Mouse (Mus musculus) embryonic facial prominence, embryonic 13.5 days (tissue): ENCODE measurements around the gene Ppfia4. TPM values are rescaled to one million over a fixed set of nuclear protein-coding genes. Genes with fewer than 3 reads are reported as not detected.
A peak's percentile ranks its signal among the peaks of the same experiment; 100 is the strongest.

Experiments
- ATAC-seq: fragments of 200-750 bp; cut with Nextera tagmentation; 2 replicates; pipeline ENCODE4 v1.8.0; 2017; ENCODE audit warnings: low read depth; ENCODE audit not compliant: insufficient number of reproducible peaks, insufficient read depth, low FRiP score, low TSS enrichment
- H3K27ac ChIP-seq: fragments of 300-500 bp; sonication (generic); 2 replicates; pipeline ENCODE4 v1.5.1; 2015; ENCODE audit warnings: moderate library complexity, mild to moderate bottlenecking, inconsistent platforms
- H3K27me3 ChIP-seq: fragments of 300-500 bp; sonication (generic); 2 replicates; pipeline ENCODE4 v1.6.1; 2015; ENCODE audit warnings: mild to moderate bottlenecking, inconsistent platforms
- H3K36me3 ChIP-seq: fragments of 300-500 bp; sonication (generic); 2 replicates; pipeline ENCODE4 v1.6.1; 2015; ENCODE audit warnings: mild to moderate bottlenecking, inconsistent platforms
- H3K4me1 ChIP-seq: fragments of 300-500 bp; sonication (generic); 2 replicates; pipeline ENCODE4 v1.6.1; 2015; ENCODE audit warnings: inconsistent platforms
- H3K4me2 ChIP-seq: fragments of 300-500 bp; sonication (generic); 2 replicates; pipeline ENCODE4 v1.6.1; 2015; ENCODE audit warnings: moderate library complexity, mild to moderate bottlenecking, inconsistent platforms
- H3K4me3 ChIP-seq: fragments of 300-500 bp; sonication (generic); 2 replicates; pipeline ENCODE4 v1.5.1; 2015; ENCODE audit warnings: mild to moderate bottlenecking, inconsistent platforms
- H3K9ac ChIP-seq: fragments of 300-500 bp; sonication (generic); 2 replicates; pipeline ENCODE4 v1.6.1; 2015; ENCODE audit warnings: mild to moderate bottlenecking, inconsistent platforms
- H3K9me3 ChIP-seq: fragments of 300-500 bp; sonication (generic); 2 replicates; pipeline ENCODE4 v1.6.1; 2016; ENCODE audit warnings: inconsistent platforms
- WGBS: fragments of 180-500 bp; shearing (Covaris S2); methylation state at CpG from one replicate; pipeline ENCODE4 v1.1.7; 2015; ENCODE audit warnings: mixed read lengths; 5-methylcytosine and 5-hydroxymethylcytosine counted together
- polyA plus RNA-seq: library from polyadenylated mRNA; unstranded; fragments of >200 nt; fragmentation: Nextera tagmentation; extraction: Ambion mirVana; gene quantifications from 2 replicates; pipeline ENCODE4 v1.2.1, GENCODE M21; 2015

The Ppfia4 gene
- polyA plus RNA-seq, 1 experiment from 2014 or later: 5.0 TPM

DNA sequence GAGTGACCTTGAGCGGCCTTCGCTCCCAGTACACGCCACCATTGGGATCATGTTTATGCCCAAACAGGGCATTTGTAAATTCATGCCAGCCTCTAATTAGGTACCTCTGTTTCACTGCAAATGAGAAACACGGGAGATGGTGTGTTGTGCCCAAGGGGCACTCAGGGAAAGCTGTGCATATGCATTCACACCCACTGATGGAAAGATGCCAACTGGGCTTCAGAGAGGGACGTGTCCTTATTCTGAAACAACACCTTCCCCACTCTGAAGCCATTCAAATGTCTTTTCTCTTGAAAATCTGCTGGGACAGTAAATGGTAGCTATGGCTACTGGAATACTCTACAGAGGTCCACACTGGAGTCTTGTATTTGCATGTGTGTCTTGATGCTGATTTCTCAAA lies 14.5 kb downstream of the Ppfia4 start:
- Histone ChIP-seq H3K9me3 (no peaks in the 10 kb centered on the region), H3K4me2 (no peak overlapping the region), H3K4me1 (peaks cover 6% of the 10 kb centered on the region), H3K36me3 (peaks cover 17% of the 10 kb centered on the region), H3K9ac (no peak overlapping the region), H3K27me3 (no peaks in the 10 kb centered on the region), H3K27ac (no peak overlapping the region), H3K4me3 (no peak overlapping the region)
- ATAC-seq: no peak
- WGBS: 81% methylated on average over 5 of the region's 5 CpGs

DNA sequence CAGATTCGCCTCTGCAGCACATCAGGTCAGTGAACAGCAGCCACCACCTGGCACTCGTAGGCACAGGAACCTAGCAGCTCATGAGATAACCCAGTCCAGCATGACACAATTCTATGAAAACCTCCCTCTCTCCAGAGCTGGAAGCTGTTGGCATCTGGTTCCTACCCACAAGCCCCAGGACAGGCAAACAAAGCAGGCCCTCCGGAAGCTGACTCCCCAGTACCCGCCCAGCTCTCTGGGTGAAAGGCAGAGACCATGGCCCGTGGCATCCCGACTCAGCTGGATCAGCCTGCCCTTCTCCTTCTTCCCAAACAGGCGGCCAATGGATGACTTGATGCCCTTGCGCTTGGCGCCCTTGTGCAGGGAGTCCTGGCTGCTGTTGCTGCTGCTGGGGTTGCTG lies 16.4 kb downstream of the Ppfia4 start:
- no peak for ATAC-seq
- 88% methylated on average over 9 of the region's 9 CpGs for WGBS
- H3K27me3 ChIP-seq: no peaks in the 10 kb centered on the region
- no peaks in the 10 kb centered on the region for H3K9me3 ChIP-seq
- H3K9ac ChIP-seq: no peak overlapping the region
- no peak overlapping the region for H3K4me2 ChIP-seq
- no peak overlapping the region for H3K4me3 ChIP-seq
- H3K4me1 ChIP-seq: peaks cover 6% of the 10 kb centered on the region
- peaks cover 17% of the 10 kb centered on the region; the same call in 1 of the 2 replicates for H3K36me3 ChIP-seq
- no peak overlapping the region for H3K27ac ChIP-seq

GRCm38 (mm10) chr1:134315181-134315580 lies 17.5 kb downstream of the Ppfia4 start:
- Histone ChIP-seq H3K27ac (no peak overlapping the region), H3K36me3 (peaks cover 17% of the 10 kb centered on the region; the same call in 1 of the 2 replicates), H3K9ac (no peak overlapping the region), H3K9me3 (no peaks in the 10 kb centered on the region), H3K4me3 (no peak overlapping the region), H3K4me2 (no peak overlapping the region), H3K27me3 (no peaks in the 10 kb centered on the region), H3K4me1 (no peaks in the 10 kb centered on the region)
- ATAC-seq: no peak
- WGBS: 85% methylated on average over 5 of the region's 5 CpGs

- Histone ChIP-seq H3K9ac (no peak overlapping the region), H3K4me3 (no peak overlapping the region), H3K4me1 (no peaks in the 10 kb centered on the region), H3K27ac (no peak overlapping the region), H3K9me3 (no peaks in the 10 kb centered on the region), H3K4me2 (no peak overlapping the region), H3K36me3 (peaks cover 10% of the 10 kb centered on the region; the same call in 1 of the 2 replicates), H3K27me3 (no peaks in the 10 kb centered on the region)
- 88% methylated on average over 7 of the region's 7 CpGs for WGBS
- no peak for ATAC-seq
Measured at GRCm38 (mm10) chr1:134311760-134312159, 21.0 kb downstream of the Ppfia4 start.

DNA sequence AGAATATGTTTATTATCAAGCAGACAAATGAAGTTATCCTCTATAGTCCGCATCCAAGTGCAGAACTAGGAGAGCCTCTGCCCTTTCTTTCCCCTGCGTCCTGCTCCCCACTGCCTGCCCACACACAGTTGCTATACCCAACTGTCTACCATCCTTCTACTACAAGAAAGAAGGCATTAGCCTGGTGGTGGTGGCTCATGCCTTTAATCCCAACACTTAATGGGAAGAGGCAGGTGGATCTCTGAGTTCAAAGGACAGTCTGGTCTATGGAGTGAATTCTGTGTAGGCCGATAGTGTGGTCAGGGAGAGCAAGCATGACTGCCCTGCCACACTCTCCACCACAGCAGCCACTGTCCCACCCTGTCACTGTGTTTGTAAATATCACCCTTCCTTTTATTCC lies 22.0 kb downstream of the Ppfia4 start:
- no peak for ATAC-seq
- Histone ChIP-seq H3K4me3 (no peak overlapping the region), H3K27ac (no peak overlapping the region), H3K4me1 (no peaks in the 10 kb centered on the region), H3K4me2 (no peak overlapping the region), H3K36me3 (peaks cover 5% of the 10 kb centered on the region; the same call in 1 of the 2 replicates), H3K27me3 (no peaks in the 10 kb centered on the region), H3K9ac (no peak overlapping the region), H3K9me3 (no peaks in the 10 kb centered on the region)
- WGBS: 92% methylated on average over 3 of the region's 3 CpGs

GRCm38 (mm10) chr1:134310291-134310690 lies 22.4 kb downstream of the Ppfia4 start:
- Histone ChIP-seq H3K9ac (no peak overlapping the region), H3K4me3 (no peak overlapping the region), H3K36me3 (peaks cover 5% of the 10 kb centered on the region; the same call in 1 of the 2 replicates), H3K9me3 (no peaks in the 10 kb centered on the region), H3K27me3 (no peaks in the 10 kb centered on the region), H3K4me2 (no peak overlapping the region), H3K27ac (no peak overlapping the region), H3K4me1 (no peaks in the 10 kb centered on the region)
- no peak for ATAC-seq
- WGBS: 89% methylated on average over 2 of the region's 2 CpGs

DNA sequence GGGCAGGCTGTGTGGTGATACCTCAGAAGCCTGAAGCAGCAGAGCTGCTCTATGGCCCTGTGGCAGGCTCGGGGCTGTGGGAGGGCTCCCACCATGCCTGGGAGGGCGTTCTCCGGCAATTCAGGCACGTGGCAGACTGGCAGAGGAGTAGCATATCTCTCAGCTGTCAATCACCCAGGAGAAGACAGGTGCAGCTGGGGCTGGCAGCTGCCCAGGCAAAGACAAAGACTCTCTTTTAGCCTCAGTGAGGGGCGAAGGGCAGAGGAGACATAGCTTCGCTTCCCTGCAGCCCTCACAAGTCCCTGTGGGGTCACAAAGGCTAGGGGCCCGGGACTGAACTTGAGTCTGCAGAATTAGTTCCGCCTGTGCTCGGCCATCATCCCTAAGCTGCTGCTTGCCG lies 25.3 kb downstream of the Ppfia4 start:
- Histone ChIP-seq H3K36me3 (peaks cover 10% of the 10 kb centered on the region), H3K4me3 (no peak overlapping the region), H3K4me1 (peaks cover 12% of the 10 kb centered on the region), H3K27ac (no peak overlapping the region), H3K9ac (no peak overlapping the region), H3K9me3 (no peaks in the 10 kb centered on the region), H3K27me3 (no peaks in the 10 kb centered on the region), H3K4me2 (no peak overlapping the region)
- WGBS: 52% methylated on average over 10 of the region's 10 CpGs
- no peak for ATAC-seq

DNA sequence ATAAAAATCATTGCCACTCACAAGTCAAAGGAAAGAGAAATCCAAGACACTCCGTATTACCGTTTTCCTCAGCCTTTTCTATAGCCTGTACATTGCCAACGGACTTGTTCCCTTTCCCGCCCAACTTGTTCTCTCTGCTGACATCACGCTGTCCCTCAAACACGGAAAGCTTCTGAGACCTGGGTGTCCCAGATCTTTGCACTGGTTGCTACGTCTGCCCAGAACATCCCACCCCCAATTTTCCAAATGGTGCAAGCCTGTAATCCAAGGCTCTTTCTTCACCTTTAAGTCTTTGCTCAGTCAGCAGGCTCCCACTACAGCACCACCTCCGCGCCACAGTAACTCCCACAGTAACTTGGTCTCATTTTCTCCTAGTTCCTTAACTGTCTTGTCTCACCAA lies 27.8 kb downstream of the Ppfia4 start:
- peaks cover 7% of the 10 kb centered on the region for H3K36me3 ChIP-seq
- H3K9ac ChIP-seq: no peak overlapping the region
- no peak for ATAC-seq
- no peak overlapping the region for H3K27ac ChIP-seq
- 88% methylated on average over 9 of the region's 9 CpGs for WGBS
- H3K4me3 ChIP-seq: no peak overlapping the region
- peaks cover 15% of the 10 kb centered on the region for H3K4me1 ChIP-seq
- no peaks in the 10 kb centered on the region for H3K9me3 ChIP-seq
- peaks cover 16% of the 10 kb centered on the region for H3K27me3 ChIP-seq
- no peak overlapping the region for H3K4me2 ChIP-seq

GRCm38 (mm10) chr1:134302568-134303238 lies 30.0 kb downstream of the Ppfia4 start:
- WGBS: 18% methylated on average over 8 of the region's 8 CpGs
- peaks cover 7% of the 10 kb centered on the region for H3K36me3 ChIP-seq
- peak overlapping the region; percentile 48 for H3K27ac ChIP-seq
- H3K4me1 ChIP-seq: peaks cover 27% of the 10 kb centered on the region
- H3K4me2 ChIP-seq: no peak overlapping the region; the same call in 1 of the 2 replicates
- no peak for ATAC-seq
- peaks cover 37% of the 10 kb centered on the region for H3K27me3 ChIP-seq
- H3K9ac ChIP-seq: peak overlapping the region; percentile 36; the same call in 1 of the 2 replicates
- H3K9me3 ChIP-seq: no peaks in the 10 kb centered on the region
- H3K4me3 ChIP-seq: no peak overlapping the region

DNA sequence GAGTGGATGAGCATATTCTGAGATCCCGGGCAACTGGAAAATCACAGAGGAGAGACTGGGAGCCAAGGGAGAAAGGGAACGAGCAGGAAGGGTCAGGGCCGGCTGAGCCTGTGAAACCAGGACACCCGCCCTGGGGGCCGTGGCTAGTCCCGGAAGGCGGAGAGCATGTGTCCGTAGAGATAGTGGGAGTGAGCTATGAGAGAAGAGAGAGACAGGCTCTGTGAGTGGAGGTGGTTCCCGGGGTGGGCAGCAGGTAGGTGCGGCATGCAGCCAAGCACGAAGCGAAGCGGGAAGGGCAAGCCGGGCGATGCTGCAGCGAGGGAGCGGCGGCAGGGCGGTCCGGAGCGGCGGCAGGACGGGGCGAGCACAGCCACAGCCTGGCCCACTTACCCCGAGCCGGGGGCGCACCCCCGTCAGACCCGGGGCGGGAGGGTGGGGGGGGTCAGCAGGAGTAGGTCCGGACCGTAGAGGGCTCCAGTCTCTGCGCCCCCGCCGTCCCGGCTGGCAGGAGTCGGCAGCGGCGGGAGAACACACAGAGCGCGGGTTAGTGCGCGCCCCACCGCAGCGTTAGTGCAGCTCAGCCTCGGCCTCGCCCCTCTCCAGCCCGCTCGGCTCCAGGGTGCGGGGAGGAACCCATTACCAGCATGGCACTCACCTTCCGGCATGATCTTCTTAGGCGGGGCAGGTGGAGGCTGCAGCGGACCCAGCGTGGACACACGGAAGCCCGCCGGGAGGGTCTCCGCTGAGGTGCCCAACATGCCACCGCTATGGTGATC lies 33.9 kb downstream of the Ppfia4 start:
- Histone ChIP-seq H3K4me2 (peak overlapping the region; percentile 96), H3K9me3 (peaks cover 3% of the 10 kb centered on the region; the same call in 1 of the 2 replicates), H3K4me3 (peak overlapping the region; percentile 54), H3K27ac (no peak overlapping the region), H3K36me3 (no peaks in the 10 kb centered on the region), H3K4me1 (peaks cover 27% of the 10 kb centered on the region), H3K9ac (peak overlapping the region; percentile 72), H3K27me3 (peaks cover 47% of the 10 kb centered on the region)
- WGBS: 6% methylated on average over 59 of the region's 59 CpGs
- ATAC-seq: no peak; the same call in 1 of the 2 replicates

DNA sequence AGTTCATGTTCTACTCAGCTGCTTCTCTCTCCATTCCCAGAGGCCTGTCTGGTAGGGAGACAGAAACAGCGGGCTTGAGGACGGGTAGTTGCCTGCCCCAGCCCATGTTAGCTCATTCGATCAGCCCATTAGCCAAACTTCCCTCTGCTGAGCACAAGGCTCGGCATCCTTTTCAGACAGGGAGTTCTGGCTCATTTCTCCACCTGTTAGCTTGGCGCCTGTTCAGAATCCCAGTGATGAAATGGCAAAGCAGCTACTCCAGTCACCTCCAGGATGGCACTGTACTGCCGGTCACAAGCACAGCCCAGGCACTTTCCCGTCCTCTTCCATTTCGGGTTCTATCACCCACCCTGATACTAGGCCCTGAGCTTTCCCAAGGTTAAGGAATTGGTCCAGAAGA lies 35.5 kb downstream of the Ppfia4 start:
- Histone ChIP-seq H3K9me3 (peaks cover 3% of the 10 kb centered on the region; the same call in 1 of the 2 replicates), H3K4me3 (no peak overlapping the region), H3K27me3 (peaks cover 47% of the 10 kb centered on the region), H3K4me1 (peaks cover 19% of the 10 kb centered on the region), H3K4me2 (no peak overlapping the region), H3K36me3 (no peaks in the 10 kb centered on the region), H3K9ac (no peak overlapping the region), H3K27ac (no peak overlapping the region)
- no peak for ATAC-seq
- WGBS: 86% methylated on average over 8 of the region's 8 CpGs
